Mouse (Mus musculus): ENCODE measurements at regions not wholly inside any gene's neighbourhood (a gene's known extent, or its start where the extent isn't known, plus 50 kb on each side); places are given as distances from the start of the nearest gene placed in this dataset.

GRCm38 (mm10) chr12:73830122-73830521, 71.1 kb upstream of the Hif1a start:
- TF ChIP-seq CTCF (IDR thresholded peaks at IDR 0.05; ENCODE audit: borderline replicate concordance, control insufficient read depth, extremely low read depth, insufficient read depth, low read length, poor library complexity), result no peak
- TF ChIP-seq POLR2A (IDR thresholded peaks at IDR 0.05; ENCODE audit: control insufficient read depth, extremely low read depth, insufficient read depth, low read length, poor library complexity), result no peak
